Mouse (Mus musculus) brown adipose tissue, adult 24 weeks (tissue): Measurements from ENCODE around the gene Cep41. TPM values are rescaled to one million over a fixed set of nuclear protein-coding genes. Genes with fewer than 3 reads are reported as not detected.
A peak's percentile ranks its signal among the peaks of the same experiment; 100 is the strongest.

Experiments used
- H3K27ac ChIP-seq: fragments of 200-500 bp; replicated peaks from 2 replicates; pipeline ENCODE4 v1.5.1; 2012; ENCODE audit warnings: low read depth, mild to moderate bottlenecking, low read length
- H3K4me1 ChIP-seq: fragments of 200-500 bp; 2 replicates; pipeline ENCODE4 v1.6.1; 2012; ENCODE audit warnings: low read length, mixed read lengths; ENCODE audit not compliant: control insufficient read depth, insufficient read depth, insufficient read length
- H3K4me3 ChIP-seq: fragments of 200-500 bp; 2 replicates; pipeline ENCODE4 v1.5.1; 2012; ENCODE audit warnings: low read depth, mild to moderate bottlenecking, low read length, moderate library complexity; ENCODE audit not compliant: insufficient read depth
- polyA plus RNA-seq: library from polyadenylated mRNA; stranded (reverse); fragments of >200 nt; gene quantifications from 2 replicates; pipeline ENCODE4 v1.2.4, GENCODE M21; 2012; ENCODE audit not compliant: missing spikeins, insufficient read depth, insufficient read length

The Cep41 gene
- 1.4 and 4.8 TPM in 2 replicates for polyA plus RNA-seq

GRCm38 (mm10) chr6:30693350-30693991, at the start of gene Cep41:
Gene Cep41, minus strand, starts transcription at chr6:30693749.
- H3K4me1 ChIP-seq: peaks cover 5% of the 10 kb centered on the region; the same call in 1 of the 2 replicates
- peak within 1 kb of the TSS; percentile 95 for H3K4me3 ChIP-seq
- peak within 1 kb of the TSS; percentile 91 for H3K27ac ChIP-seq

GRCm38 (mm10) chr6:30739177-30739747, 45.7 kb upstream of the Cep41 start:
- no peaks in the 10 kb centered on the region for H3K4me1 ChIP-seq
- peak overlapping the region; percentile 28 for H3K4me3 ChIP-seq
- no peak overlapping the region for H3K27ac ChIP-seq

GRCm38 (mm10) chr6:30738464-30739006, 45.0 kb upstream of the Cep41 start:
- Histone ChIP-seq H3K4me1 (no peaks in the 10 kb centered on the region), H3K4me3 (peak overlapping the region; percentile 53), H3K27ac (no peak overlapping the region)

GRCm38 (mm10) chr6:30737548-30738463, 44.3 kb upstream of the Cep41 start:
- Histone ChIP-seq H3K4me1 (no peaks in the 10 kb centered on the region), H3K27ac (no peak overlapping the region), H3K4me3 (peak overlapping the region; percentile 53)

- Histone ChIP-seq H3K27ac (no peak overlapping the region), H3K4me1 (no peaks in the 10 kb centered on the region), H3K4me3 (peak overlapping the region; percentile 53)
Observed at GRCm38 (mm10) chr6:30736864-30737547, 43.5 kb upstream of the Cep41 start.

GRCm38 (mm10) chr6:30736372-30736762, 42.8 kb upstream of the Cep41 start:
- H3K4me1 ChIP-seq: no peaks in the 10 kb centered on the region
- H3K27ac ChIP-seq: no peak overlapping the region
- no peak overlapping the region for H3K4me3 ChIP-seq

- peak overlapping the region; percentile 34; the same call in 1 of the 2 replicates for H3K27ac ChIP-seq
- peak overlapping the region; percentile 47 for H3K4me3 ChIP-seq
- no peaks in the 10 kb centered on the region for H3K4me1 ChIP-seq
Observed at GRCm38 (mm10) chr6:30735728-30736371, 42.3 kb upstream of the Cep41 start.

GRCm38 (mm10) chr6:30734988-30735727, 41.6 kb upstream of the Cep41 start:
- peak overlapping the region; percentile 47 for H3K4me3 ChIP-seq
- peak overlapping the region; percentile 34; the same call in 1 of the 2 replicates for H3K27ac ChIP-seq
- H3K4me1 ChIP-seq: no peaks in the 10 kb centered on the region

GRCm38 (mm10) chr6:30734465-30734864, 40.9 kb upstream of the Cep41 start:
- Histone ChIP-seq H3K27ac (no peak overlapping the region), H3K4me3 (no peak overlapping the region), H3K4me1 (no peaks in the 10 kb centered on the region; the same call in 1 of the 2 replicates)

GRCm38 (mm10) chr6:30732571-30733130, 39.1 kb upstream of the Cep41 start:
- no peak overlapping the region for H3K4me3 ChIP-seq
- H3K27ac ChIP-seq: no peak overlapping the region
- no peaks in the 10 kb centered on the region; the same call in 1 of the 2 replicates for H3K4me1 ChIP-seq

- Histone ChIP-seq H3K4me3 (no peak overlapping the region), H3K27ac (no peak overlapping the region), H3K4me1 (no peaks in the 10 kb centered on the region; the same call in 1 of the 2 replicates)
Observed at GRCm38 (mm10) chr6:30730301-30730971, 36.9 kb upstream of the Cep41 start.

- Histone ChIP-seq H3K4me3 (no peak within 1 kb of the TSS), H3K4me1 (peaks cover 4% of the 10 kb centered on the region; the same call in 1 of the 2 replicates), H3K27ac (no peak within 1 kb of the TSS)
Observed at GRCm38 (mm10) chr6:30723331-30723730, 29.8 kb upstream of the Cep41 start, which contains the start of gene Mest. Gene Mest, plus strand, starts transcription at chr6:30723547.
